Mouse (Mus musculus): Measurements from ENCODE around the gene Slc35f5. TPM values are rescaled to one million over a fixed set of nuclear protein-coding genes. Genes with fewer than 3 reads are reported as not detected.
A peak's percentile ranks its signal among the peaks of the same experiment; 100 is the strongest.
"Not testable (repeated sequence)": the region's sequence is repeated elsewhere in the genome, so short reads cannot be mapped to it uniquely, and the experiment has no call there.

Gene Slc35f5
- total and polyA plus RNA-seq, 2 experiments from 2014 or later, result 21.3 to 34.9 TPM

- Histone ChIP-seq H3K9me3 (ENCODE audit: low read length) (no peaks in the 10 kb centered on the region), H3K36me3 (ENCODE audit: insufficient read depth) (no peaks in the 10 kb centered on the region), H3K9ac (no peak overlapping the region), H3K4me2 (ENCODE audit: low read depth) (no peak overlapping the region), H3K27ac (ENCODE audit: low read depth, low read length) (no peak overlapping the region), H3K4me1 (ENCODE audit: insufficient read depth) (no peaks in the 10 kb centered on the region), H3K4me3 (ENCODE audit: low read depth, low read length) (no peak overlapping the region), H3K27me3 (ENCODE audit: insufficient read depth, low read length) (no peaks in the 10 kb centered on the region)
- DNase-seq (no peak), ATAC-seq (no peak)
- 75% methylated on average over 3 of the region's 3 CpGs for WGBS
- no peak for TF ChIP-seq CTCF (IDR thresholded peaks at IDR 0.05; ENCODE audit: low read depth)
Observed at GRCm38 (mm10) chr1:125527364-125527763, 33.0 kb upstream of the Slc35f5 start.

GRCm38 (mm10) chr1:125533180-125533912, 27.0 kb upstream of the Slc35f5 start:
- H3K4me3 ChIP-seq (ENCODE audit: low read depth, low read length); H3K9me3 ChIP-seq (ENCODE audit: low read length); H3K27me3 ChIP-seq (ENCODE audit: insufficient read depth, low read length); ATAC-seq; H3K4me2 ChIP-seq (ENCODE audit: low read depth); DNase-seq; H3K27ac ChIP-seq (ENCODE audit: low read depth, low read length); H3K4me1 ChIP-seq (ENCODE audit: insufficient read depth); H3K9ac ChIP-seq; H3K36me3 ChIP-seq (ENCODE audit: insufficient read depth): not testable (repeated sequence)
- 38% methylated on average over 10 of the region's 10 CpGs for whole genome bisulfite sequencing

- Histone ChIP-seq H3K36me3 (ENCODE audit: insufficient read depth) (no peaks in the 10 kb centered on the region), H3K27me3 (ENCODE audit: insufficient read depth, low read length) (no peaks in the 10 kb centered on the region), H3K9me3 (ENCODE audit: low read length) (no peaks in the 10 kb centered on the region), H3K4me3 (ENCODE audit: low read depth, low read length) (no peak overlapping the region), H3K4me2 (ENCODE audit: low read depth) (no peak overlapping the region), H3K9ac (no peak overlapping the region), H3K27ac (ENCODE audit: low read depth, low read length) (no peak overlapping the region), H3K4me1 (ENCODE audit: insufficient read depth) (no peaks in the 10 kb centered on the region)
- WGBS, result 92% methylated on average over 2 of the region's 2 CpGs
- DNase-seq, result no peak
- no peak for ATAC-seq
- TF ChIP-seq CTCF (IDR thresholded peaks at IDR 0.05; ENCODE audit: low read depth), result no peak
Observed at GRCm38 (mm10) chr1:125537131-125537530, 23.3 kb upstream of the Slc35f5 start.

- H3K9me3 ChIP-seq (ENCODE audit: low read length), result no peaks in the 10 kb centered on the region
- TF ChIP-seq CTCF (IDR thresholded peaks at IDR 0.05; ENCODE audit: low read depth), result no peak
- no peaks in the 10 kb centered on the region for H3K27me3 ChIP-seq (ENCODE audit: insufficient read depth, low read length)
- H3K4me3 ChIP-seq (ENCODE audit: low read depth, low read length), result no peak overlapping the region
- WGBS, result 84% methylated on average over 8 of the region's 8 CpGs
- peak; percentile 34; the same call in 1 of the 2 replicates for ATAC-seq
- H3K9ac ChIP-seq, result no peak overlapping the region
- H3K4me1 ChIP-seq (ENCODE audit: insufficient read depth), result no peaks in the 10 kb centered on the region; the same call in 1 of the 2 replicates
- no peak for DNase-seq
- no peak overlapping the region for H3K27ac ChIP-seq (ENCODE audit: low read depth, low read length)
- no peaks in the 10 kb centered on the region for H3K36me3 ChIP-seq (ENCODE audit: insufficient read depth)
- no peak overlapping the region for H3K4me2 ChIP-seq (ENCODE audit: low read depth)
Observed at GRCm38 (mm10) chr1:125537776-125538175, 22.6 kb upstream of the Slc35f5 start.

GRCm38 (mm10) chr1:125539312-125539711, 21.1 kb upstream of the Slc35f5 start:
- ATAC-seq (no peak), DNase-seq (no peak)
- no peaks in the 10 kb centered on the region; the same call in 1 of the 2 replicates for H3K4me1 ChIP-seq (ENCODE audit: insufficient read depth)
- no peaks in the 10 kb centered on the region for H3K27me3 ChIP-seq (ENCODE audit: insufficient read depth, low read length)
- no peaks in the 10 kb centered on the region for H3K36me3 ChIP-seq (ENCODE audit: insufficient read depth)
- no peak overlapping the region for H3K4me2 ChIP-seq (ENCODE audit: low read depth)
- TF ChIP-seq CTCF (IDR thresholded peaks at IDR 0.05; ENCODE audit: low read depth), result no peak
- H3K4me3 ChIP-seq (ENCODE audit: low read depth, low read length), result no peak overlapping the region
- no peak overlapping the region for H3K9ac ChIP-seq
- no peaks in the 10 kb centered on the region for H3K9me3 ChIP-seq (ENCODE audit: low read length)
- 75% methylated on average over 2 of the region's 2 CpGs for WGBS
- H3K27ac ChIP-seq (ENCODE audit: low read depth, low read length), result no peak overlapping the region

- Histone ChIP-seq H3K27me3 (ENCODE audit: insufficient read depth, low read length) (no peaks in the 10 kb centered on the region), H3K9ac (no peak overlapping the region), H3K27ac (ENCODE audit: low read depth, low read length) (no peak overlapping the region), H3K9me3 (ENCODE audit: low read length) (no peaks in the 10 kb centered on the region), H3K36me3 (ENCODE audit: insufficient read depth) (no peaks in the 10 kb centered on the region), H3K4me3 (ENCODE audit: low read depth, low read length) (no peak overlapping the region), H3K4me2 (ENCODE audit: low read depth) (no peak overlapping the region), H3K4me1 (ENCODE audit: insufficient read depth) (no peaks in the 10 kb centered on the region; the same call in 1 of the 2 replicates)
- peak; percentile 34 for DNase-seq
- WGBS, result 49% methylated on average over 7 of the region's 7 CpGs
- no peak for ATAC-seq
- no peak for TF ChIP-seq CTCF (IDR thresholded peaks at IDR 0.05; ENCODE audit: low read depth)
Observed at GRCm38 (mm10) chr1:125542008-125542999, 18.1 kb upstream of the Slc35f5 start.

- no peak for DNase-seq
- H3K9me3 ChIP-seq (ENCODE audit: low read length), result no peaks in the 10 kb centered on the region
- TF ChIP-seq CTCF (IDR thresholded peaks at IDR 0.05; ENCODE audit: low read depth), result no peak
- no peak overlapping the region for H3K4me3 ChIP-seq (ENCODE audit: low read depth, low read length)
- WGBS, result 38% methylated on average over 1 of the region's 1 CpGs
- H3K27me3 ChIP-seq (ENCODE audit: insufficient read depth, low read length), result no peaks in the 10 kb centered on the region
- no peaks in the 10 kb centered on the region for H3K36me3 ChIP-seq (ENCODE audit: insufficient read depth)
- H3K9ac ChIP-seq, result no peak overlapping the region
- ATAC-seq, result no peak
- no peaks in the 10 kb centered on the region for H3K4me1 ChIP-seq (ENCODE audit: insufficient read depth)
- no peak overlapping the region for H3K4me2 ChIP-seq (ENCODE audit: low read depth)
- no peak overlapping the region for H3K27ac ChIP-seq (ENCODE audit: low read depth, low read length)
Observed at GRCm38 (mm10) chr1:125549872-125550271, 10.5 kb upstream of the Slc35f5 start.

Measured in forebrain, postnatal 0 days (tissue).